ENCODE assay signal across 9 mouse cellular contexts in the genomic region with DNA sequence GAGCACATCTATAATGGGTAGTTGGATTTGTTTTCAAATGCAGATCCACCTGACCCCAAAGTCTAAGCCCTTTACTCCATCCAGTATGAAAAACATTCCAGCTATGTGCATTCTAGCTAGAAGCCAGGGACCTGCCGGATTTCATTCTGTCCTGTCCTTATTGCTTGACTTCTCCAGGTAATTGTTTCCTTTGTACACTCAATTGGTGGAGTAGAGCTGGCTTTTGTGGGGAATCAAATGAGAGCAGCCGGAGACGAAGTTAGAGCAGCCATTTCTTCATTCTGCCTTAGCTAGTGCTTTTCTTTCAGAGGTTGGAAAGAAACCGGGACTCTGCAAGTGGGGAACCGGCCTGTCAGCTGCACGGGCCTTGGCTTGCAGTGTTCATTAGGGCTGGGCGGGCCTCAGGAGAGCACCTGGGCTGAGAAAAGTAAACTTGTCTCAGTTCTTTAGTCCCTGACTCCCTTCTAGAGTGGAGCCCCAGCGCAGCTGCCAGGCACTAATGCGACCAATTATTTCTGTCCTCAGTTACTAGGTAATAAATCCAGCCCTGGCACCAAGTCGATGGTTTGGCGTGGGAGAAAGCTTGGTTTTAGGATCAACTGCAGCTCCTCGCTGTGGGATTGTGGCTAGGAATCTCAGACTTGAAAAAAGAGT.
DNase-seq lines count a peak whose midpoint lies in the region; ATAC-seq and TF ChIP-seq lines count a peak whose summit lies in the region.
"Had no signal": no experiment of that assay in that cellular context is flagged by ENCODE, and none has a peak within 500 bp of the region (broad histone marks: within the 10 kb centered on the region; RNA-seq: fewer than 3 reads in every experiment).

No protein-coding gene starts in this region.

- DNase-seq in lung, adult 2 months = peak; percentile 19
- no peak for DNase-seq in lung, postnatal 10 days
- DNase-seq in embryonic facial prominence, embryonic 14.5 days (ENCODE audit: low spot score) = peak; percentile 88
- DNase-seq in layer of hippocampus, adult 8-10 months (ENCODE audit: low spot score in 2 of 2) = peak; percentile 7 to 14
- no peak for DNase-seq in left cerebral cortex, adult 8-10 months (ENCODE audit: low spot score in 2 of 2)
- DNase-seq in adipocyte (ENCODE audit: low spot score) = no peak
- DNase-seq: right cerebral cortex, postnatal 25 days; thymus, postnatal 25 days had no signal

- no peak overlapping the region for H3K9ac ChIP-seq in embryonic facial prominence, embryonic 14.5 days (ENCODE audit: low read depth, low read length)

- no peak overlapping the region for H3ac ChIP-seq in myocyte (ENCODE audit: control insufficient read depth, insufficient read length)

- 73% methylated on average over 12 of the region's 12 CpGs for WGBS in lung, adult 2 months
- 49% methylated on average over 12 of the region's 12 CpGs for WGBS in embryonic facial prominence, embryonic 14.5 days

- peak; percentile 93 for ATAC-seq in embryonic facial prominence, embryonic 14.5 days (ENCODE audit: low read depth)

- no peaks in the 10 kb centered on the region for H3K36me3 ChIP-seq in embryonic facial prominence, embryonic 14.5 days (ENCODE audit: control insufficient read depth, insufficient read depth, low read length)
- no peaks in the 10 kb centered on the region for H3K36me3 ChIP-seq in myocyte (ENCODE audit: control insufficient read depth, insufficient read depth)

- H3K79me2 ChIP-seq in myocyte (ENCODE audit: control insufficient read depth, insufficient read depth) = no peaks in the 10 kb centered on the region

- TF ChIP-seq POLR2A in lung, adult 2 months (IDR thresholded peaks at IDR 0.05; ENCODE audit: borderline replicate concordance, extremely low read depth, low read depth, low read length) = no peak
- no peak for TF ChIP-seq POLR2A in myocyte (IDR thresholded peaks at IDR 0.05; ENCODE audit: insufficient read length, low read depth)

- no peak for TF ChIP-seq CTCF in lung, adult 2 months (IDR thresholded peaks at IDR 0.05; ENCODE audit: insufficient read depth, low read length)

- H3K4me1 ChIP-seq in lung, adult 2 months (ENCODE audit: control insufficient read depth, insufficient read depth, low read length) = peaks cover 7% of the 10 kb centered on the region
- peaks cover 11% of the 10 kb centered on the region; the same call in 1 of the 2 replicates for H3K4me1 ChIP-seq in embryonic facial prominence, embryonic 14.5 days (ENCODE audit: control insufficient read depth, insufficient read depth, low read length)

- no peak overlapping the region for H3K4me3 ChIP-seq in lung, adult 2 months (replicated peaks; ENCODE audit: extremely low read depth, low read depth, low read length)
- H3K4me3 ChIP-seq in embryonic facial prominence, embryonic 14.5 days (ENCODE audit: low read depth, low read length) = no peak overlapping the region
- no peak overlapping the region for H3K4me3 ChIP-seq in myocyte

- H3K27me3 ChIP-seq in embryonic facial prominence, embryonic 14.5 days (replicated peaks; ENCODE audit: control insufficient read depth, insufficient read depth, low read length) = no peaks in the 10 kb centered on the region
- no peaks in the 10 kb centered on the region for H3K27me3 ChIP-seq in myocyte (ENCODE audit: control insufficient read depth, insufficient read depth, insufficient read length)

- peak overlapping the region; percentile 17; the same call in 1 of the 2 replicates for H3K27ac ChIP-seq in embryonic facial prominence, embryonic 14.5 days (replicated peaks; ENCODE audit: low read depth, low read length)

- H3K4me2 ChIP-seq in embryonic facial prominence, embryonic 14.5 days (ENCODE audit: low read depth, low read length) = no peak overlapping the region
- no peak overlapping the region for H3K4me2 ChIP-seq in myocyte (ENCODE audit: low read depth)

- no peaks in the 10 kb centered on the region for H3K9me3 ChIP-seq in embryonic facial prominence, embryonic 14.5 days (ENCODE audit: control insufficient read depth, low read length)

TF ChIP-seq in myocyte, 11 proteins besides CTCF, POLR2A, EP300 and RAD21:
- no peak for TF ChIP-seq MYOG (IDR thresholded peaks at IDR 0.05; ENCODE audit: control insufficient read depth in 1 of 3, insufficient read depth in 1 of 3, insufficient read length in 2 of 3, low read depth in 2 of 3)
- peak in 2 of 3 experiments; percentile 24 to 47 for TF ChIP-seq MYOD1 (IDR thresholded peaks at IDR 0.05; ENCODE audit: control insufficient read depth in 1 of 3, insufficient read length in 2 of 3, low read depth in 2 of 3)

Comparison
In these comparisons a context has a peak if more than half of its experiments do, and no peak if none do; other contexts are left out.
1. DNase-seq: peak in lung, adult 2 months (single experiment), embryonic facial prominence, embryonic 14.5 days (single experiment) and layer of hippocampus, adult 8-10 months (2 of 2); none in lung, postnatal 10 days (single experiment), left cerebral cortex, adult 8-10 months (0 of 2) and adipocyte (single experiment).